Mouse (Mus musculus): ENCODE results near the gene Dnajc15. TPM values are rescaled to one million over a fixed set of nuclear protein-coding genes. Genes with fewer than 3 reads are reported as not detected.

Dnajc15 gene
- polyA plus RNA-seq, 1 experiment = 1,189 TPM

GRCm38 (mm10) chr14:77794285-77794949 lies 80.5 kb downstream of the Dnajc15 start:
- Histone ChIP-seq H3K27ac (replicated peaks; ENCODE audit: low read depth, low read length) (peak overlapping the region; percentile 55), H3K4me3 (ENCODE audit: insufficient read depth, low read depth, low read length) (no peak overlapping the region), H3K4me1 (ENCODE audit: control insufficient read depth, insufficient read depth, insufficient read length, low read length) (peaks cover 8% of the 10 kb centered on the region; the same call in 1 of the 2 replicates)

- Histone ChIP-seq H3K27ac (replicated peaks; ENCODE audit: low read depth, low read length) (no peak overlapping the region), H3K4me1 (ENCODE audit: control insufficient read depth, insufficient read depth, insufficient read length, low read length) (peaks cover 8% of the 10 kb centered on the region; the same call in 1 of the 2 replicates), H3K4me3 (ENCODE audit: insufficient read depth, low read depth, low read length) (no peak overlapping the region)
These were observed 81.9 kb downstream of the Dnajc15 start for GRCm38 (mm10) chr14:77792998-77793397.

- Histone ChIP-seq H3K27ac (replicated peaks; ENCODE audit: low read depth, low read length) (no peak overlapping the region), H3K4me1 (ENCODE audit: control insufficient read depth, insufficient read depth, insufficient read length, low read length) (no peaks in the 10 kb centered on the region), H3K4me3 (ENCODE audit: insufficient read depth, low read depth, low read length) (no peak overlapping the region)
These were observed 91.7 kb downstream of the Dnajc15 start for GRCm38 (mm10) chr14:77783217-77783616.

GRCm38 (mm10) chr14:77777365-77777764 lies 97.6 kb downstream of the Dnajc15 start:
- H3K4me1 ChIP-seq (ENCODE audit: control insufficient read depth, insufficient read depth, insufficient read length, low read length) = no peaks in the 10 kb centered on the region
- H3K4me3 ChIP-seq (ENCODE audit: insufficient read depth, low read depth, low read length) = no peak overlapping the region
- H3K27ac ChIP-seq (replicated peaks; ENCODE audit: low read depth, low read length) = no peak overlapping the region

- H3K4me3 ChIP-seq (ENCODE audit: insufficient read depth, low read depth, low read length) = no peak overlapping the region
- no peaks in the 10 kb centered on the region for H3K4me1 ChIP-seq (ENCODE audit: control insufficient read depth, insufficient read depth, insufficient read length, low read length)
- H3K27ac ChIP-seq (replicated peaks; ENCODE audit: low read depth, low read length) = no peak overlapping the region
These were observed 98.9 kb downstream of the Dnajc15 start for GRCm38 (mm10) chr14:77776005-77776531.

- no peak overlapping the region for H3K27ac ChIP-seq (replicated peaks; ENCODE audit: low read depth, low read length)
- H3K4me1 ChIP-seq (ENCODE audit: control insufficient read depth, insufficient read depth, insufficient read length, low read length) = no peaks in the 10 kb centered on the region
- H3K4me3 ChIP-seq (ENCODE audit: insufficient read depth, low read depth, low read length) = no peak overlapping the region
These were observed 101.6 kb downstream of the Dnajc15 start for GRCm38 (mm10) chr14:77773331-77773730.

- Histone ChIP-seq H3K4me1 (ENCODE audit: control insufficient read depth, insufficient read depth, insufficient read length, low read length) (no peaks in the 10 kb centered on the region), H3K4me3 (ENCODE audit: insufficient read depth, low read depth, low read length) (no peak overlapping the region), H3K27ac (replicated peaks; ENCODE audit: low read depth, low read length) (no peak overlapping the region)
These were observed 103.3 kb downstream of the Dnajc15 start for GRCm38 (mm10) chr14:77771626-77772025.

Other genes with a start within 250 kb of the Dnajc15 start
- 2.2 TPM in 2 replicates for gene Epsti1, start 29.1 kb upstream of the Dnajc15 start, polyA plus RNA-seq (2012; ENCODE audit: insufficient read depth, insufficient read length, missing spikeins)
- not detected in 2 replicates for gene Fam216b, start 213.9 kb upstream of the Dnajc15 start, polyA plus RNA-seq (2012; ENCODE audit: insufficient read depth, insufficient read length, missing spikeins)

Measured in brown adipose tissue, adult 24 weeks (tissue).